Mouse (Mus musculus) heart, adult 2 months (tissue): ENCODE data around the gene Kntc1. TPM values are rescaled to one million over a fixed set of nuclear protein-coding genes. Genes with fewer than 3 reads are reported as not detected.

Source experiments
- DNase-seq, 2 experiments: peaks; one replicate each; pipeline ENCODE4 v3.0.0; 2021
- H3K27ac ChIP-seq: fragments of 200-600 bp; 2 replicates; pipeline ENCODE4 v1.8.1; 2022
- H3K27me3 ChIP-seq: fragments of 200-500 bp; 2 replicates; pipeline ENCODE4 v1.6.1; 2012; ENCODE audit warnings: mild to moderate bottlenecking, low read length, inconsistent platforms, mixed read lengths; ENCODE audit not compliant: control insufficient read depth, insufficient read depth
- H3K36me3 ChIP-seq: fragments of 200-500 bp; 2 replicates; pipeline ENCODE4 v1.6.1; 2012; ENCODE audit warnings: low read length, inconsistent platforms; ENCODE audit not compliant: control insufficient read depth, insufficient read depth
- H3K4me1 ChIP-seq: fragments of 200-500 bp; 2 replicates; pipeline ENCODE4 v1.6.1; 2011; ENCODE audit warnings: low read length; ENCODE audit not compliant: control insufficient read depth, insufficient read depth
- H3K4me3 ChIP-seq: fragments of 200-600 bp; 2 replicates; pipeline ENCODE4 v1.8.1; 2022
- H3K79me2 ChIP-seq: fragments of 200-500 bp; replicated peaks from 2 replicates; pipeline ENCODE4 v1.6.1; 2012; ENCODE audit warnings: mild to moderate bottlenecking, inconsistent platforms, low read length, moderate library complexity, mixed read lengths; ENCODE audit not compliant: control insufficient read depth, insufficient read depth
- H3K9ac ChIP-seq: fragments of 200-500 bp; 2 replicates; pipeline ENCODE4 v1.6.1; 2012; ENCODE audit warnings: low read depth, mild to moderate bottlenecking, control low read depth, inconsistent platforms, low read length, mixed read lengths
- CTCF ChIP-seq: fragments of 200-600 bp; IDR thresholded peaks from 2 replicates; pipeline ENCODE4 v1.8.1; 2022; ENCODE audit warnings: antibody characterized with exemption, mild to moderate bottlenecking, moderate library complexity
- EP300 ChIP-seq: fragments of 200-500 bp; IDR thresholded peaks from 2 replicates; pipeline ENCODE4 v1.6.1; 2011; ENCODE audit warnings: low read depth, low read length, control low read depth; ENCODE audit not compliant: insufficient read depth
- POLR2A ChIP-seq: fragments of 200-500 bp; IDR thresholded peaks from 2 replicates; pipeline ENCODE4 v1.6.1; 2011; ENCODE audit warnings: mild to moderate bottlenecking, low read depth, low read length, control low read depth; ENCODE audit not compliant: insufficient read depth
- WGBS: fragments of 180-500 bp; shearing (Covaris S2); methylation state at CpG from one replicate; pipeline ENCODE4 v1.1.7; 2018; 5-methylcytosine and 5-hydroxymethylcytosine counted together
- intact Hi-C: fragments of 180-260 bp; cut with DNase I; formaldehyde crosslinking; loops from one replicate; pipeline ENCODE4 v1.15.1; 2025
- polyA plus RNA-seq: library from polyadenylated mRNA; depleted of rRNA; stranded (reverse); fragments of >200 nt; gene quantifications from 2 replicates; pipeline ENCODE4 v1.2.3, GENCODE M21; 2012; rRNA removed
- total RNA-seq, 2 experiments: library from RNA; stranded (reverse); gene quantifications; 2 replicates each; pipeline ENCODE4 v1.2.3; 2021

The Kntc1 gene
- total and polyA plus RNA-seq, 3 experiments = 0.05 to 0.16 (median 0.14) TPM

DNA sequence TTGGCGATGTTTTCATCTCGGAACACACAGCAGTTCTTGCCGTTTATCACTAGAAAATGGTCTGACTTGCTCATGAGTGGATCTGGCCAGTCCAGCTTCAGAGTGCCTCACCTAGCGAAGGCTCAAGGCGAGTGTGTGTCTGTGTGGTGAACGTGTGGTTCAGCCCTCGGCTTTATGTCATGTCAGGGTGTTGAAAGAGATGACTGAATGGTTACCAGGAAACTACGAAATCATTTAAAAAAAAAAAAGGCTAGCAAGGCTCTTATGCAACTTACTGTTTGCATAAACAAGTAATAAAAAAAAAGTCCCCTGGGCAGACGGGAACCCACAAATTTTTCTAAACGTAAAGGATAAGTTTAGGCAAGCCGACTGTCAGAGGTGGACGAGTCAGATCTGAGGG lies 115.8 kb downstream of the Kntc1 start, which contains the start of gene Hcar2:
Hcar2 (minus strand) TSS at position 135 of the 400 bp plus-strand sequence.
- intact Hi-C loops = no loop called here
- TF ChIP-seq EP300 = no peak
- no peak for DNase-seq
- Histone ChIP-seq H3K4me3 (no peak within 1 kb of the TSS), H3K9ac (no peak within 1 kb of the TSS), H3K27ac (no peak within 1 kb of the TSS), H3K27me3 (no peaks in the 10 kb centered on the region), H3K79me2 (no peaks in the 10 kb centered on the region), H3K36me3 (no peaks in the 10 kb centered on the region), H3K4me1 (no peaks in the 10 kb centered on the region)
- WGBS = 74% methylated on average over 12 of the region's 12 CpGs

DNA sequence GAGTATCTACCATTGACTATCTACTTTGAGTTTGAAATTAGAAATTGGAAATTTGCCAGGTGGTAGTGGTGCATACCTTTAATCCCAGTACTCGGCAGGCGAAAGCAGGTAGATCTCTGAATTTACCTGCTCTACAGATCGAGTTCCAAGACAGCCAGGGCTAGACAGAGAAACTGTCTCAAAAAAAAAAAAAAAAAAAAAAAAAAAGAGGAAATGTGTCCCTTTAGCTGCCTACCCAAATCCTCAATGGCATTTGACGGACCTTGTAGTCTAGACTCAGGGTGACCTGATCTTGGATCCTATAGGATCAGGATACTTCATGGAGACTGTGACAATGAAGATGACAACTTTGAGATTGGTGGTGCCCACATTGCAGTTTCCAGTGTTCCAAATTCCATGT lies 116.9 kb downstream of the Kntc1 start:
- 78% methylated on average over 4 of the region's 4 CpGs for WGBS
- Histone ChIP-seq H3K4me1 (no peaks in the 10 kb centered on the region), H3K27me3 (no peaks in the 10 kb centered on the region), H3K36me3 (no peaks in the 10 kb centered on the region), H3K9ac (no peak overlapping the region), H3K4me3 (no peak overlapping the region), H3K27ac (no peak overlapping the region), H3K79me2 (no peaks in the 10 kb centered on the region)
- intact Hi-C loops = no loop called here
- no peak for DNase-seq
- TF ChIP-seq CTCF (no peak), EP300 (no peak), POLR2A (no peak)

DNA sequence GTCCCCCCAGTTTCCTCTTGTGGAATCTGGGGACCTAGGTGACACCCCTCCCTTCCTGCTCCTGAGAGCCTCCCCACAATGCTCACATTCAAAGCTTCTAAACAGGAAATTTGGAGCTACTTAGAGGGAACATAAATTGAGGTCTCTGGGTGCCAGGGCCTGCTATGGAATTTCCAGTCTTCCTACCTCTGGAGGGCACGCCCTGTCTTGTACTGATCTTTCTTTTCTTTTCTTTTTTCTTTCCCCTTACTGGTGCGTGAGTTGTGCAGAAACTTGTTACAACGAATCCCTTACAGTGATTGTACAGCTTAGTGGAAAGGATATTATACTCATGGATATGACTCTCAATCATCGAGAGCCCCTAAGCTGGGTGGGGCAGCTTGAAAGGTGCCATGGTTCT lies 120.1 kb downstream of the Kntc1 start:
- intact Hi-C loops = no loop called here
- Histone ChIP-seq H3K4me3 (no peak overlapping the region), H3K79me2 (no peaks in the 10 kb centered on the region), H3K27ac (no peak overlapping the region), H3K36me3 (no peaks in the 10 kb centered on the region), H3K9ac (no peak overlapping the region), H3K4me1 (no peaks in the 10 kb centered on the region), H3K27me3 (no peaks in the 10 kb centered on the region)
- WGBS = 64% methylated on average over 4 of the region's 4 CpGs
- DNase-seq = no peak
- no peak for TF ChIP-seq POLR2A
- TF ChIP-seq CTCF = no peak
- no peak for TF ChIP-seq EP300

Other genes with a start within 250 kb of the Kntc1 start
- not detected for gene B3gnt4, start 239.3 kb upstream of the Kntc1 start, total RNA-seq
- gene B3gnt4, start 239.3 kb upstream of the Kntc1 start, polyA plus RNA-seq = 0.45 TPM in 1 of 2 replicates, not detected in the other
- gene Diablo, start 225.5 kb upstream of the Kntc1 start, total RNA-seq = 10 to 100 TPM; 64.7 to 71.5 TPM
- gene Diablo, start 225.5 kb upstream of the Kntc1 start, polyA plus RNA-seq = 93.8 and 140 TPM in 2 replicates
- under 1 TPM in 1 of 2 experiments, not detected in 1; 0.25 TPM for gene Gm49027, start 224.2 kb upstream of the Kntc1 start, total RNA-seq
- 0.62 and 2.4 TPM in 2 replicates for gene Gm49027, start 224.2 kb upstream of the Kntc1 start, polyA plus RNA-seq
- gene Vps33a, start 176.7 kb upstream of the Kntc1 start, total RNA-seq = 10 to 100 TPM; 26.2 to 32.1 TPM
- 13.0 and 19.9 TPM in 2 replicates for gene Vps33a, start 176.7 kb upstream of the Kntc1 start, polyA plus RNA-seq
- gene Clip1, start 65.1 kb upstream of the Kntc1 start, total RNA-seq = 100 to 1,000 TPM; 156 to 195 TPM
- 77.2 and 107 TPM in 2 replicates for gene Clip1, start 65.1 kb upstream of the Kntc1 start, polyA plus RNA-seq
- gene Zcchc8, start 28.6 kb upstream of the Kntc1 start, total RNA-seq = 10 to 100 TPM; 23.2 to 24.9 TPM
- gene Zcchc8, start 28.6 kb upstream of the Kntc1 start, polyA plus RNA-seq = 12.6 and 16.1 TPM in 2 replicates
- gene Rsrc2, start 302 bp upstream of the Kntc1 start, total RNA-seq = 10 to 100 TPM; 38.3 to 39.0 TPM
- 11.8 and 17.3 TPM in 2 replicates for gene Rsrc2, start 302 bp upstream of the Kntc1 start, polyA plus RNA-seq
- gene Hcar2, start 115.8 kb downstream of the Kntc1 start, total RNA-seq = under 1 TPM in 1 of 2 experiments, not detected in 1; 0.29 TPM
- gene Hcar2, start 115.8 kb downstream of the Kntc1 start, polyA plus RNA-seq = 0.38 and 1.8 TPM in 2 replicates
- under 1 TPM; 0.55 to 0.57 TPM for gene Hcar1, start 130.3 kb downstream of the Kntc1 start, total RNA-seq
- gene Hcar1, start 130.3 kb downstream of the Kntc1 start, polyA plus RNA-seq = 2.0 and 3.0 TPM in 2 replicates
- 10 to 100 TPM; 49.6 to 58.8 TPM for gene Denr, start 157.5 kb downstream of the Kntc1 start, total RNA-seq
- gene Denr, start 157.5 kb downstream of the Kntc1 start, polyA plus RNA-seq = 20.6 and 35.1 TPM in 2 replicates
- gene Gm43518, start 177.7 kb downstream of the Kntc1 start, total RNA-seq = under 1 TPM in 1 of 2 experiments, not detected in 1; 0.47 TPM
- 1.1 TPM in 1 of 2 replicates, not detected in the other for gene Gm43518, start 177.7 kb downstream of the Kntc1 start, polyA plus RNA-seq
- gene Ccdc62, start 181.0 kb downstream of the Kntc1 start, total RNA-seq = 1 to 10 TPM; 1.9 to 2.5 TPM
- gene Ccdc62, start 181.0 kb downstream of the Kntc1 start, polyA plus RNA-seq = 2.0 and 3.7 TPM in 2 replicates
- gene Hip1r, start 223.9 kb downstream of the Kntc1 start, total RNA-seq = 10 to 100 TPM; 16.3 to 16.7 TPM
- gene Hip1r, start 223.9 kb downstream of the Kntc1 start, polyA plus RNA-seq = 7.0 and 7.9 TPM in 2 replicates